Mouse (Mus musculus): ENCODE results near the gene Nrxn1.

- TF ChIP-seq GATA1 (IDR thresholded peaks at IDR 0.05; ENCODE audit: low read length) (no peak), TAL1 (IDR thresholded peaks at IDR 0.05; ENCODE audit: low read length) (no peak)
Measured at GRCm38 (mm10) chr17:90843876-90844275, 249.0 kb downstream of the Nrxn1 start.

All from erythroblast, embryonic 14.5 days (primary cell).